Mouse (Mus musculus) thymus, postnatal 14 days (tissue): ENCODE measurements at regions not wholly inside any gene's neighbourhood (a gene's known extent, or its start where the extent isn't known, plus 50 kb on each side); places are given as distances from the start of the nearest gene placed in this dataset.
A peak's percentile ranks its signal among the peaks of the same experiment; 100 is the strongest.
"Not testable (repeated sequence)": the region's sequence is repeated elsewhere in the genome, so short reads cannot be mapped to it uniquely, and the experiment has no call there.

ENCODE experiments used
- DNase-seq: peaks from one replicate; pipeline ENCODE4 v3.0.0; 2021

- not testable (repeated sequence) for DNase-seq
Observed at GRCm38 (mm10) chr17:74138517-74138916, 90.8 kb upstream of the Srd5a2 start.

DNA sequence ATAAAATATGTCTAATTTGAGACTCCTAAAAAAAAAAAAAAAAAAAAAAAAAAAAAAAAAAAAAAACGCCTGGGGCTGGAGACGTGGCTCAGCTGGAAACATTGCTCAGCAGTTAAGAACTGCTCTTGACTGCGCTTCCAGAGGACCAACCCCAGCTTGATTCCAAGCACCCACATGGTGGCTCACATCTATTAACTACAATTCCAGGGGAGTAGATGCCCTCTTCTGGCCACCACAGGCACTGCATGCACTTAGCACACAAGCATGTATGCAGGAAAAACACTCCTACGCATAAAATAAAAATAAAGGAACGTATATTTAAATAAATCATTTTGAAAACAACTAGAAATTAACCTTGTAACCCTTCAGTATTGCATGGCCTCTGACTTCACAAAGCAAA is 87.3 kb upstream of the Srd5a2 start:
- DNase-seq, result peak; percentile 31

DNA sequence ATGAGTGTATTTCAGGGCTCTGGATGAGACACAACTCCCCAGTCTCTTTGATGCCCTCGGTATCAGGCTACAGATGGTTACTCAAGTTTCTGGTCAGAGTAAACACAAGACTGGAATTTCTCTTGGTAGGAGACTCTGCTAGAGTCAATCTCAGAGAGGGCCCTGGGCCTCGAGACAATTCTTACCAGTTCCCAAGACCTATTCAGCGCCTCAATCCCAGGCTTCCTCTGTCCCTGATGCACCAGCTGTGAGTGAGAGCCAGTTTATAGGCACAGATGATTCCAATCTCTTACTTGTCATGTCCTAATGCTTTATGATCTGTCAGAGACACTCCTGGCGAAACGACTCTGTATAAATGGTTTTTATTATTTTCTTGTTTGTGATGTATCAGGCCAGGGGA is 83.8 kb upstream of the Srd5a2 start:
- DNase-seq, result no peak

DNA sequence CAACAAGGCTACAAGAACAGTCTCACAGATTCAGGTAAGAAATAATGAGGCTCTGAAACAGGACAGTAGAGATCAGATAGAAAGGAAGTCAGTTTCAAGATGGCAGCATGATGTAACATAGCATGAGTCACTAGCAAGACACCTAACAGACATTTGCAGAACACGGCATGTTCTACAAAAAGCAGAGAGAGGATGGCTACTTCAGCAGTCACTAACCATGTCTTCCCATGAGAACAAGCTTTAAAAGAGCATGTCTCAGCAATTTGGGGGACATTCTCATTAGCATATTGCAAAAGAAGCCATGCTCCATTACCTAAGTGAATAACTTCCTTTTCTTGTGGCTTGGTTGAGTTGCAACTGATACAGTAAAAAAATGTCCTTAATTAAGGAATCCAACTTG is 75.2 kb upstream of the Srd5a2 start:
- no peak for DNase-seq

GRCm38 (mm10) chr17:74120969-74121368 is 73.3 kb upstream of the Srd5a2 start:
- no peak for DNase-seq
